Mouse (Mus musculus) spleen, postnatal 14 days (tissue): ENCODE measurements around the gene Hist1h2bb.
"Not testable (repeated sequence)": the region's sequence is repeated elsewhere in the genome, so short reads cannot be mapped to it uniquely, and the experiment has no call there.

Experiments used
- DNase-seq, 2 experiments: peaks; one replicate each; pipeline ENCODE4 v3.0.0; 2021 to 2022; ENCODE audit warnings: low spot score in 2 of 2

Gene Hist1h2bb

GRCm38 (mm10) chr13:23746201-23747080, at the start of gene Hist1h2bb:
Gene Hist1h2bb (plus strand): TSS chr13:23746734.
- DNase-seq, result peak; percentile 54 to 56

DNA sequence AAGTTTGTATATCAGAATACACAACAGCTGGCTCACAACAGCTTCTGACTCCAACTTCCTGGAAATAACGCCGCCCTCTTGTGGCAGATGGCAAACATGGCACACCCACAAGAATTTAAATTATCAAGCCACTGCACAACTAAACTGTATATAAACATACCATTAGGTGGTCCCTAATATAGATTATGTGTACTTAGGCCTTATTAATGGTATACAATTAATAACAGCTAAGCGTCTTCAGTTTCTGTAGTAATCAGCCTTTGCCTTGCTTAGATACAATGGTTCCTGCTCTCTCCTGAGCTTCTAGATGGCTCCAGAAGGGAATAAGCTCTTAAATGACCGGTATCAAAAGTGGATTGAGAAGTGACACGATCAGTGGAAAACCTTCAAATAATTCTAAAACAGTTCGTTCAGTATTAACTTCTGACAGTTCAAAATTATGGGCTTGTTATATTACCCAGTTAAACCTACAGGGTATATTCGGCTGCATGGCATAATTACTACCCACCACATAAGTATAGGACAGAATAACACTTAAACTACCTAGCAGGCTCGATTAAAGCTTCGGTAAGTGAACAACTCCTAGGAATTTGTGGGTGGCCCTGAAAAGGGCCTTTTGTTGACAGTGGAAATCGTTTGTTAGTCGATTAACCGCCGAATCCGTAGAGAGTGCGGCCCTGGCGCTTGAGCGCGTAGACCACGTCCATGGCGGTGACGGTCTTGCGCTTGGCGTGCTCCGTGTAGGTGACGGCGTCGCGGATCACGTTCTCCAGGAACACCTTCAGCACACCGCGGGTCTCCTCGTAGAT, 48.8 kb upstream of the Hist1h2bb start:
- peak; percentile 54 to 73 for DNase-seq

DNA sequence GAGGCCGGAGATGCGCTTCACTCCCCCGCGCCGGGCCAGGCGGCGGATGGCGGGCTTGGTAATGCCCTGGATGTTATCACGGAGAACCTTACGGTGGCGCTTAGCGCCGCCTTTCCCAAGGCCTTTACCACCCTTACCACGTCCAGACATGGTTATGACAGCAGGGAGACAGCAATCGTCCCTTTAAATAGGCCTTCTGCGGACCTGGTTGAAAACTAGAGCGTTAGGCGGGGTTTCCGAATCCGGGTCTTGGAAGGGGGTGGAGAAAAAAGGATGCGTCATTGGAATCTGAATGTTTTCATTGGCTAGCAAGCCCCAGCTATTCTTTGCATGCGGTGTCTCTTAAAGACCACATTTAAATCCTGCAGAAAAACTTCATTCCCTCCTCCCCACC, 48.2 kb upstream of the Hist1h2bb start, which contains the start of gene Hist1h4c:
Gene Hist1h4c (minus strand): TSS at position 155 of the 394 bp plus-strand sequence.
- peak; percentile 98 to 100 for DNase-seq

GRCm38 (mm10) chr13:23698996-23699395, 47.5 kb upstream of the Hist1h2bb start:
- DNase-seq, result no peak

GRCm38 (mm10) chr13:23699767-23700166, 46.8 kb upstream of the Hist1h2bb start:
- DNase-seq, result no peak

GRCm38 (mm10) chr13:23700786-23701520, 45.6 kb upstream of the Hist1h2bb start:
- peak; percentile 47 to 66 for DNase-seq

DNA sequence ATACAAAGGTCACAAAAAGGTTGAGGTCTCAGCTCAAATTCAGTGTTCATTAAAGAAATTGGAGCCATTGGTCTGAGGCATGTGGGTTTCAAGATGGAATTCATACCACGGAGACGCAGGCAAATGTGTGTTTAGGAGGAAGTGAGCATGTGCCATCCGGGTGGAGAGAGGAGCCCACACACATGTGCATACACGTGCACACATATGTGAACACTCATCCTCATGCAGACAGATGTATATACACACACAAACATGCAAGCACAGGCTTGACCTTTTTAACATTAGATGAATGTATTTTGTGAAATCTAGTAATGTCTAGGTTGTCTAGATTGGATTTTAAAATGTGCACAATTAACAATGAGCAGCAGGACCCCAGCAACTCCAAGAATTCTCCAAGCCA, 44.3 kb upstream of the Hist1h2bb start:
- no peak for DNase-seq

DNA sequence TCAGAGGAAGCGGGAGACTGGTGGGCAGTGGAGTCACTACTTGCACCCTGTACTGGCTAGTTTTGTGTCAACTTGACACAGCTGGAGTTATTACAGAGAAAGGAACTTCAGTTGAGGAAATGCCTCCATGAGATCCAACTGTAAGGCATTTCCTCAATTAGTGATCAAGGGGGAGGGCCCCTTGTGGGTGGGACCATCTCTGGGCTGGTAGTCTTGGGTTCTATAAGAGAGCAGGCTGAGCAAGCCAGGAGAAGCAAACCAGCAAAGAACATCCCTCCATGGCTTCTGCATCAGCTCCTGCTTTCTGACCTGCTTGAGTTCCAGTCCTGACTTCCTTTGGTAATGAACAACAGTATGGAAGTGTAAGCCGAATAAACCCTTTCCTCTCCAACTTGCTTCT, 43.7 kb upstream of the Hist1h2bb start:
- DNase-seq, result not testable (repeated sequence)

DNA sequence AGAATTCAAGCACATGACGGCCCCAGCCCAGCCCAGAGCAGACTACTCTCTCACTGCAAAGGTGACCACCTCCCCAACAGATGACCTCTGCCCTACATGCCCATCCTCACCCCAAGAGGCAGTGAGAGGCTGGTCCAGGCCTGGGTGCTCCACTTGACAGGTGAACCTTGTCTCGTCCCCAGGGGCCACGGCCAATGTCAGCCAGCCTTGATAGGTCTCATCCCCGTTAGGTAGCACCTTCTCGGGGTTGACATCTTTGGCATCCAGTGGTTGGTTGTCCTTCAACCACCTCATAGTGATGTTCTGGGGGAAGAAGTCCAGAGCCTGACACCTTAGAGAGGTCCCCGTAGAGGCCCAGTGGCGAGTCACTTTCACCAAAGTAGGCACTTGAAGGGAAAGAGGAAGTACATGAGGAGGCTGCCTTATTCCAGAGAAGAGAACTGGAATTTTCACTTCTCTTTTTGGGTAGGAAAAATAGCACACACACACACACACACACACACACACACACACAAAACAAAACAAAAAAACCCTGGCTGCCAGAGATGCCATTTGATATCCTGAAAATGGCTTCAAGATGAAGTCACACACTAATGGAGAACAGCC, 40.7 kb upstream of the Hist1h2bb start:
- DNase-seq, result no peak

GRCm38 (mm10) chr13:23706771-23707170, 39.8 kb upstream of the Hist1h2bb start:
- DNase-seq, result no peak

DNA sequence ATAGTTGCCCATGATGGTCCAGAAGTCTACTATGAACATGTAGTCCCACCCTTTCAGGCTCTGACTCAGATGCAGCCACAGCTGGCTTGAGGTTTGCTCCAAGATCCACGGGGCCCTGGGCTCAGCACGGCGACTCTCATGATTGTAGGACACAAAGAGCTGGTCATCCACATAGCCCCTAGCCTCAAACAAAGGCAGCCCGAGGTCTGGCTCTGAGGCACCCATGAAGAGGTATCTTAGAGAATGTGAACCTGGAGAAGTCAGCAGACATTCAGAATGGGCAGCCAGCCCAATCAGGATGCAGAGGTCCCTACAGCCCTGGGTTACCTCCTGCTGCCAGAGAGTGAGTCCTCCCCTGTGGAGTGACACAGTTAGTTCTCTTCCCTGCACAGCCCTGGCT, 38.5 kb upstream of the Hist1h2bb start:
- DNase-seq, result no peak

GRCm38 (mm10) chr13:23708654-23709053, 37.9 kb upstream of the Hist1h2bb start:
- DNase-seq, result no peak

DNA sequence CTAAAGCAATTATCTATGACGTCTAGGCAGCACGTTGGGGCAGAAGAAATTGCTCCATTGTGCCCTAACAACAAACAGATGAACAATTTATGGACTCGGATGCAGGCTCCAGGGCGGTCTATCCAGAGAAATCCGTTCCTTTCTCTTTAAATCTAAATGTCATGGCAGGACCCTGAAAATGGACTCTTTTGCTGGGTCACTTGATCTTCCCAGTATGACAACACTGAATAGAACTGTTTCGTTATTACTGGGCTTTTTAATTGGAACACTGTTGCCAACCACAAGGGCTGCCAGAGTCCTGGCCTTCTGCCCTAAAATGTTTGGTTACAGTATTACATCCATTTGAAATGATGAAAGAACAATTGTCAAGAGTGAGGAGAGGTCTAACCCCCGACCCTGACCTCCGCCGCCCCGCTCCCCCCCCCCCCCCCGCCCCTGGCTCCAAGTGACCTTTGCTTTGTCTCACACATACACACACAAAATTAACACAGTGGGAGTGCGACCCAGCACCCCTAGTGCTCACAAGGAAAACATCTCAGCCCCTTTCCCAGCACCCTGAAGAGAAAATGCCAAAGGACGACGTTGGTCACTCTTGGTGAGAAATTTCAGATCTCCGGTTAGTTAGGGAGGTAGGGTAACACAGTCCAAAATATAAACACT, 36.7 kb upstream of the Hist1h2bb start:
- DNase-seq, result no peak

DNA sequence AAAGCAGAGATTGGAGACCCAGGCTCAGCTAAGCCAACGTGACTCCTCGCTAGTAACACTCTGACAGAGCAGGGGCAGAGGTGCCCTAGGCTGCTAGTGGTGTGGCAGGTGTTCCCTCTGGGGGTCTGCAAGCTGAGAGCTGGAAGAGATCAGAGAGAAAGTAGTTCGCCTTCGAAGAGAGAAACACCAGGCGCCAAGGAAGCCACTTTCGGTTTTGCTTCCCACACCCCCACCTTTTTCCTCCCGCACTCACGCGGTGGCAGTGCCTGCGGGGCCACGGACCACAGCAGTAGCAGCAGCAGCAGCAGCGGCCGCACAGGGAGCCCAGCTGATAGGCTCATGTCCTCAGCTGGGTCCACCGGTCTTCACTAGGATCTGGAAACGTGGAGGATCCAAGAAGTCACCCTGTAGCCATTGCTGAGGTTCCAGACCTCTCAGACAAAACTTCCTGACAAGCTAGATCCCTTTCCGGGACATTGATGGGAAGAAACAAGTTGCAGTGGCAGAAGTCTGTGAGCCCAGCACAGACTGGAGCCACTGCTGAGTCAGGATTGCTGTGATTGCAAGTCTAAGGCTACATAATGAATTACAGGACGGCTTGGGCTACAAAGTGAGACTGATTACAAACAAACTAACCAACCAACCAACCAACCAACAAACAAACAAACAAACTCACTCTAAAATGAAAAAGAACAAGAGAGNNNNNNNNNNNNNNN, 36.0 kb upstream of the Hist1h2bb start, which contains the start of gene Hfe:
Gene Hfe (minus strand): TSS at position 481 of the 716 bp plus-strand sequence.
- DNase-seq, result peak in 1 of 2 experiments; percentile 35

- no peak for DNase-seq
Observed at GRCm38 (mm10) chr13:23716261-23717042, 30.1 kb upstream of the Hist1h2bb start.

GRCm38 (mm10) chr13:23717176-23717575, 29.4 kb upstream of the Hist1h2bb start:
- DNase-seq, result no peak

- not testable (repeated sequence) for DNase-seq
Observed at GRCm38 (mm10) chr13:23717593-23718245, 28.8 kb upstream of the Hist1h2bb start.

GRCm38 (mm10) chr13:23724239-23724638, 22.3 kb upstream of the Hist1h2bb start:
- no peak for DNase-seq

GRCm38 (mm10) chr13:23725213-23725612, 21.3 kb upstream of the Hist1h2bb start:
- no peak for DNase-seq
